Mouse (Mus musculus): ENCODE measurements around the gene Rcn3. TPM values are rescaled to one million over a fixed set of nuclear protein-coding genes. Genes with fewer than 3 reads are reported as not detected.
A peak's percentile ranks its signal among the peaks of the same experiment; 100 is the strongest.
"Not testable (repeated sequence)": the region's sequence is repeated elsewhere in the genome, so short reads cannot be mapped to it uniquely, and the experiment has no call there.

Gene Rcn3
- polyA plus RNA-seq, 1 experiment from 2014 or later, result 135 TPM

GRCm38 (mm10) chr7:45121404-45121803, 29.4 kb upstream of the Rcn3 start:
- H3K27me3 ChIP-seq (ENCODE audit: insufficient read depth, poor library complexity, severe bottlenecking), result no peaks in the 10 kb centered on the region
- H3K4me3 ChIP-seq, result peak overlapping the region; percentile 16; the same call in 1 of the 2 replicates
- peaks cover 75% of the 10 kb centered on the region for H3K36me3 ChIP-seq
- no peaks in the 10 kb centered on the region for H3K9me3 ChIP-seq
- whole genome bisulfite sequencing, result 85% methylated on average over 8 of the region's 8 CpGs
- H3K27ac ChIP-seq, result peak overlapping the region; percentile 37; the same call in 1 of the 2 replicates
- peaks cover 50% of the 10 kb centered on the region for H3K4me1 ChIP-seq (replicated peaks)
- no peak for DNase-seq (ENCODE audit: low spot score)

GRCm38 (mm10) chr7:45119780-45120709, 28.0 kb upstream of the Rcn3 start:
- H3K36me3 ChIP-seq, result peaks cover 61% of the 10 kb centered on the region
- no peak overlapping the region for H3K4me3 ChIP-seq
- DNase-seq (ENCODE audit: low spot score), result no peak

GRCm38 (mm10) chr7:45118336-45118735, 26.3 kb upstream of the Rcn3 start:
- WGBS, result 90% methylated on average over 6 of the region's 6 CpGs
- Histone ChIP-seq H3K4me1 (replicated peaks) (peaks cover 32% of the 10 kb centered on the region), H3K27me3 (ENCODE audit: insufficient read depth, poor library complexity, severe bottlenecking) (no peaks in the 10 kb centered on the region), H3K36me3 (peaks cover 59% of the 10 kb centered on the region), H3K4me3 (no peak overlapping the region), H3K27ac (no peak overlapping the region), H3K9me3 (no peaks in the 10 kb centered on the region)
- DNase-seq (ENCODE audit: low spot score), result no peak

More at GRCm38 (mm10) chr7:45119780-45120709, 28.0 kb upstream of the Rcn3 start:
- peaks cover 39% of the 10 kb centered on the region for H3K4me1 ChIP-seq (replicated peaks)
- H3K27ac ChIP-seq, result no peak overlapping the region
- no peaks in the 10 kb centered on the region for H3K27me3 ChIP-seq (ENCODE audit: insufficient read depth, poor library complexity, severe bottlenecking)
- H3K9me3 ChIP-seq, result no peaks in the 10 kb centered on the region
- 84% methylated on average over 5 of the region's 5 CpGs for WGBS

GRCm38 (mm10) chr7:45117566-45117965, 25.5 kb upstream of the Rcn3 start:
- Histone ChIP-seq H3K9me3 (no peaks in the 10 kb centered on the region), H3K4me1 (replicated peaks) (peaks cover 24% of the 10 kb centered on the region), H3K4me3 (no peak overlapping the region), H3K36me3 (peaks cover 51% of the 10 kb centered on the region), H3K27ac (no peak overlapping the region), H3K27me3 (ENCODE audit: insufficient read depth, poor library complexity, severe bottlenecking) (no peaks in the 10 kb centered on the region)
- 75% methylated on average over 8 of the region's 8 CpGs for WGBS
- no peak for DNase-seq (ENCODE audit: low spot score)

- peaks cover 10% of the 10 kb centered on the region for H3K36me3 ChIP-seq
- no peak overlapping the region for H3K4me3 ChIP-seq
- H3K27me3 ChIP-seq (ENCODE audit: insufficient read depth, poor library complexity, severe bottlenecking), result no peaks in the 10 kb centered on the region
- H3K9me3 ChIP-seq, result no peaks in the 10 kb centered on the region
- DNase-seq (ENCODE audit: low spot score), result no peak
- no peak overlapping the region for H3K27ac ChIP-seq
- 0 out of 2 replicates have a peak, but pooled peaks cover 10% of the 10 kb centered on the region for H3K4me1 ChIP-seq (replicated peaks)
- WGBS, result 83% methylated on average over 2 of the region's 2 CpGs
Observed at GRCm38 (mm10) chr7:45113476-45113875, 21.5 kb upstream of the Rcn3 start.

- H3K4me3 ChIP-seq, result no peak overlapping the region
- 73% methylated on average over 3 of the region's 3 CpGs for WGBS
- no peaks in the 10 kb centered on the region for H3K27me3 ChIP-seq (ENCODE audit: insufficient read depth, poor library complexity, severe bottlenecking)
- peaks cover under 1% of the 10 kb centered on the region; the same call in 1 of the 2 replicates for H3K36me3 ChIP-seq
- H3K27ac ChIP-seq, result no peak overlapping the region
- no peaks in the 10 kb centered on the region for H3K9me3 ChIP-seq
- no peak for DNase-seq (ENCODE audit: low spot score)
- 0 out of 2 replicates have a peak, but pooled peaks cover 3% of the 10 kb centered on the region for H3K4me1 ChIP-seq (replicated peaks)
Observed at GRCm38 (mm10) chr7:45112529-45112928, 20.5 kb upstream of the Rcn3 start.

- Histone ChIP-seq H3K36me3 (no peaks in the 10 kb centered on the region), H3K27ac (no peak overlapping the region), H3K4me3 (no peak overlapping the region), H3K4me1 (replicated peaks) (peaks cover 7% of the 10 kb centered on the region), H3K9me3 (no peaks in the 10 kb centered on the region), H3K27me3 (ENCODE audit: insufficient read depth, poor library complexity, severe bottlenecking) (no peaks in the 10 kb centered on the region)
- DNase-seq (ENCODE audit: low spot score), result no peak
- 73% methylated on average over 2 of the region's 2 CpGs for WGBS
Observed at GRCm38 (mm10) chr7:45111940-45112339, 19.9 kb upstream of the Rcn3 start.

GRCm38 (mm10) chr7:45110089-45110488, 18.1 kb upstream of the Rcn3 start:
- not testable (repeated sequence) for DNase-seq (ENCODE audit: low spot score); H3K27ac ChIP-seq; H3K27me3 ChIP-seq (ENCODE audit: insufficient read depth, poor library complexity, severe bottlenecking); H3K4me3 ChIP-seq; H3K9me3 ChIP-seq; H3K36me3 ChIP-seq
- H3K4me1 ChIP-seq (replicated peaks), result peaks cover 20% of the 10 kb centered on the region
- 89% methylated on average over 4 of the region's 4 CpGs for WGBS

GRCm38 (mm10) chr7:45107052-45107645, 15.1 kb upstream of the Rcn3 start:
- Histone ChIP-seq H3K9me3 (no peaks in the 10 kb centered on the region), H3K27me3 (ENCODE audit: insufficient read depth, poor library complexity, severe bottlenecking) (no peaks in the 10 kb centered on the region), H3K4me3 (no peak overlapping the region), H3K4me1 (replicated peaks) (peaks cover 37% of the 10 kb centered on the region), H3K36me3 (no peaks in the 10 kb centered on the region), H3K27ac (peak overlapping the region; percentile 62)
- 48% methylated on average over 5 of the region's 5 CpGs for WGBS
- no peak for DNase-seq (ENCODE audit: low spot score)

GRCm38 (mm10) chr7:45106441-45106840, 14.4 kb upstream of the Rcn3 start:
- H3K27me3 ChIP-seq (ENCODE audit: insufficient read depth, poor library complexity, severe bottlenecking), result no peaks in the 10 kb centered on the region
- no peaks in the 10 kb centered on the region for H3K36me3 ChIP-seq
- no peaks in the 10 kb centered on the region for H3K9me3 ChIP-seq
- 28% methylated on average over 6 of the region's 6 CpGs for WGBS
- peaks cover 37% of the 10 kb centered on the region for H3K4me1 ChIP-seq (replicated peaks)
- H3K27ac ChIP-seq, result peak overlapping the region; percentile 62
- H3K4me3 ChIP-seq, result 0 out of 2 replicates have a peak overlapping the region, but pooled peaks have one; percentile 4
- peak; percentile 59 for DNase-seq (ENCODE audit: low spot score)

GRCm38 (mm10) chr7:45105491-45105890, 13.5 kb upstream of the Rcn3 start:
- Histone ChIP-seq H3K27ac (peak overlapping the region; percentile 23; the same call in 1 of the 2 replicates), H3K9me3 (no peaks in the 10 kb centered on the region), H3K4me3 (no peak overlapping the region), H3K27me3 (ENCODE audit: insufficient read depth, poor library complexity, severe bottlenecking) (no peaks in the 10 kb centered on the region), H3K4me1 (replicated peaks) (peaks cover 37% of the 10 kb centered on the region), H3K36me3 (no peaks in the 10 kb centered on the region)
- 87% methylated on average over 8 of the region's 8 CpGs for WGBS
- DNase-seq (ENCODE audit: low spot score), result no peak

GRCm38 (mm10) chr7:45104941-45105340, 12.9 kb upstream of the Rcn3 start:
- Histone ChIP-seq H3K27ac (no peak overlapping the region; the same call in 1 of the 2 replicates), H3K9me3 (no peaks in the 10 kb centered on the region), H3K36me3 (no peaks in the 10 kb centered on the region), H3K4me1 (replicated peaks) (peaks cover 37% of the 10 kb centered on the region), H3K4me3 (no peak overlapping the region), H3K27me3 (ENCODE audit: insufficient read depth, poor library complexity, severe bottlenecking) (no peaks in the 10 kb centered on the region)
- WGBS, result 87% methylated on average over 5 of the region's 5 CpGs
- no peak for DNase-seq (ENCODE audit: low spot score)

- WGBS, result 73% methylated on average over 7 of the region's 7 CpGs
- H3K36me3 ChIP-seq, result no peaks in the 10 kb centered on the region
- no peak for DNase-seq (ENCODE audit: low spot score)
- H3K27me3 ChIP-seq (ENCODE audit: insufficient read depth, poor library complexity, severe bottlenecking), result no peaks in the 10 kb centered on the region
- H3K27ac ChIP-seq, result peak within 1 kb of the TSS; percentile 70
- peak within 1 kb of the TSS; percentile 11; the same call in 1 of the 2 replicates for H3K4me3 ChIP-seq
- H3K4me1 ChIP-seq (replicated peaks), result peaks cover 37% of the 10 kb centered on the region
- H3K9me3 ChIP-seq, result no peaks in the 10 kb centered on the region
Observed at GRCm38 (mm10) chr7:45103652-45104180, 11.7 kb upstream of the Rcn3 start, which contains the start of gene Fcgrt. Gene Fcgrt (minus strand): TSS chr7:45103851.

All from hindbrain, embryonic 10.5 days (tissue).